Mouse (Mus musculus) CD4-positive, CD25-positive, alpha-beta regulatory T cell, adult 2 months (primary cell): ENCODE data around the gene Gps1.
A peak's percentile ranks its signal among the peaks of the same experiment; 100 is the strongest.
"Not testable (repeated sequence)": the region's sequence is repeated elsewhere in the genome, so short reads cannot be mapped to it uniquely, and the experiment has no call there.

ENCODE experiments used
- DNase-seq: peaks from one replicate; pipeline ENCODE4 v3.0.0-alpha.2; 2012; ENCODE audit warnings: low read depth, low spot score

The Gps1 gene

DNA sequence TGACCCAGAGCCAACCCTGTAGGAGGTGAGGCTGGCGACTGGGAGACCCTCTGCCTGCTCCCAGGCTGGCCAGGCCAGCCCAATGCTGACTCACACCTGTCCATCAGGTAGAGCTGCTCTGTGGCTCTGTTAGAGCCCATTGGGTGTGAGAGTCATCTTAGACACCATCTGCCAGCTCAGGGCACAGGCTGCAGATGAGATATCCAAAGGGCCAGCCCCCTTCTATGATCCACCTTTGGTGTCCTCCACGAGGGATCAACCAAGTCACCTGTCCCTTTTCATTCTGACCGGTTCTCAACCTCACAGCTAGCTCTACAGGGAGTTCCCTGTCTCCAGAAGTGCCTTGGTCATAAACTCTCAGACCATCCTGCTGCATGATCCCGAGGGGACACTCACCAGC is 38.2 kb downstream of the Gps1 start:
- DNase-seq, result peak; percentile 7

DNA sequence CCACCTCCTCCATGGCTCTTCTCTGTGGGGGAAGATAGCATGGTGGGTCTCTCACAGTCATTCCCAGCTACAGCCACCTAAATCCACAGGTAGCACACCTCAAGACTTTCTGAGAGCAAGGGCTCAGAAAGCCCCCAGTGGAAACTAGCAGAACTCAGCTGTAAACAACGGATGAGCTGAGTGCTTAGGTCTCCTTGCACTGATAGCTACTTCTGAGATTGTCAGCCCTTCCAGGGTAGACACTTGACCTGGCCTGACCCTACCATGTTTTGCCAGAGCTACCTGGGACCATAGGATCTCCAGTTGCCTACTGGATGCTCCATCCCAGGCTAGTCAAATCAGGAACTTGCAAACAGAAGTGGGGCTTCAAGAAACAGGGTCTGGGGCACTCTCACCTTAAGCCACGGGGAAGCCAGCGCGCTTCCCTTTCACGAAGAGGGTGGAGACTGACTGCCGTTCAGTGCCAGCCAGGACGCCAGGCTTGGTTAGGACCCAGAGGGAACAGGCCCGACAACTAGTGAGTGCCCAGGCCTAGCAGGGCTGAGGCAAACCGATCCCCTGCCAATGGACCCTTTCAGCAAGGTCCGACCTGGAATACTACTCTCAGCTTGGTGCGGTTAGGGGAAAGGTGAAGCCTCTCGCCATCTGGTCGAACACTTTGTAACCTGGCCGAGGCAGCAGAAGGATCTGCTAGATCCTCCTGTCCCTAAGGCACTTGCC is 38.9 kb downstream of the Gps1 start:
- peak; percentile 48 for DNase-seq

- no peak for DNase-seq
These were observed 39.5 kb downstream of the Gps1 start for GRCm38 (mm10) chr11:120823551-120823947.

DNA sequence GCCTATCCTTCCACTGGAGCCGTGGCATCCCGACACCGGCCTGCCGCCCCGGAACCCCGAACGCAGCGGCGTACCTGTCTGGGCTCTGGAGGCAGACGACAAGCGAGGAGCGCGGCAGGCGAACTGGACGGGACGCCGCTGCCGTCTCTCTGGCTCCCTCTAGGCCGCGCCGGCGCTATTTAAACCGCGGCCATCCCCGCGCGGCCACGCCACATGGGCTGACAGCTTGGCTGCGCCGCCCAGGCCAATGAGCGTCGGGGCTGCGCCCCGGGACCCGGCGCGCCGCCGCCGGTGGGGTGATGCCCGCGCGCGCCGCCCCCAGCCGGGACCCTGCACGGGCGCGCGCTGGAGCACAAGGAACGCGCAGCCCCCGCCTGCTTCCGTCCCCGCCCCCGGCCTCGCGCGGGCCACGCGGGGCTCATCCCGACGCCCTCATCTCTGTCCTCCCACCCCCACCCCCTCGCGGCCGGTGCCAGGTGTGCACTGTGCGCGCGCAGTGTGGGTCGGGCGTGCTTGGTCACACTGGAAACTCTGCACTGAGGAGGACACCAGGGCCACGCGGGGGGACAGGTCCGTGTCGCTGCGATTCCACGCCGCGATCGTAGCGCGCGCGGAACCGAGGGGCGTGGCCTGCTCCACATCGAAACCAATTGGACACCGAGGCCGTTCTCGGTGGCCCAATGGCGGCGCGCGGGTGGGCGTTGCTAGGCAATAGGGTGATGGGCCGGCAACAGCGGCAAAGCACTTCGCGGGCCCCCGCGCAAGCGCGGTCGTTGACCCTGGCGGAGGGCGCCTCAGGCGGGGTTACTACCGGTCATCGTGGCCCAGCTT is 40.1 kb downstream of the Gps1 start, which contains the start of gene Fasn:
TSS of gene Fasn (minus strand) at position 592 of the 831 bp plus-strand sequence.
- peak; percentile 97 for DNase-seq

GRCm38 (mm10) chr11:120824787-120825288 is 40.8 kb downstream of the Gps1 start:
- DNase-seq, result no peak

DNA sequence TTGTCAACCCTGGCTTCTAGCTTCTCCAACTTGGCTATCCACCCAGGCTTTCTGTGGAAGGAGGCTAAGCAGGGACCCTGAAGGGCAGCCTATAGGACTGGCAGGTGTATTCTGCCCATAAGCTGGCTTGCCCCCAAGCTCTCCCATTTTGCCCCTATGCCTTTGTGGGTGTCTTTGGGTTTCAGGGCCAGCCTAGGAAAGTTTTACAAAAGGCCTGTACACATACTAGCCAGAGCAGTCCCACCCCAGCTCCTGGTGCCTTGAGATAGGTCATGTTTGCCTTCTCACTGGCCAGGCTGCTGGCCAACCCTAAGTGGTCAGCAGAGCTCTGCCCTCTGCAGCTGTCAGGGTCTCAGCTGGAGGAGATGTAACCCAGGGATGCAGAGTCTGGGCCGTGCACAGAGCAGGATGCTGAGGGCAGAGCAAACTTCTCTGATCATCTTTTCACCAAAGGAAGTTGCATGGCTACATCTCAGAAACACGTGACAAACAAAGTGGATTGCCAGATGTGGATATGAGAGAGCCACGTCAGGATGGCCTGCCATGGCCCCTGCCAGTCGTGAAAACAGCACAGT is 41.3 kb downstream of the Gps1 start:
- DNase-seq, result peak; percentile 40

DNA sequence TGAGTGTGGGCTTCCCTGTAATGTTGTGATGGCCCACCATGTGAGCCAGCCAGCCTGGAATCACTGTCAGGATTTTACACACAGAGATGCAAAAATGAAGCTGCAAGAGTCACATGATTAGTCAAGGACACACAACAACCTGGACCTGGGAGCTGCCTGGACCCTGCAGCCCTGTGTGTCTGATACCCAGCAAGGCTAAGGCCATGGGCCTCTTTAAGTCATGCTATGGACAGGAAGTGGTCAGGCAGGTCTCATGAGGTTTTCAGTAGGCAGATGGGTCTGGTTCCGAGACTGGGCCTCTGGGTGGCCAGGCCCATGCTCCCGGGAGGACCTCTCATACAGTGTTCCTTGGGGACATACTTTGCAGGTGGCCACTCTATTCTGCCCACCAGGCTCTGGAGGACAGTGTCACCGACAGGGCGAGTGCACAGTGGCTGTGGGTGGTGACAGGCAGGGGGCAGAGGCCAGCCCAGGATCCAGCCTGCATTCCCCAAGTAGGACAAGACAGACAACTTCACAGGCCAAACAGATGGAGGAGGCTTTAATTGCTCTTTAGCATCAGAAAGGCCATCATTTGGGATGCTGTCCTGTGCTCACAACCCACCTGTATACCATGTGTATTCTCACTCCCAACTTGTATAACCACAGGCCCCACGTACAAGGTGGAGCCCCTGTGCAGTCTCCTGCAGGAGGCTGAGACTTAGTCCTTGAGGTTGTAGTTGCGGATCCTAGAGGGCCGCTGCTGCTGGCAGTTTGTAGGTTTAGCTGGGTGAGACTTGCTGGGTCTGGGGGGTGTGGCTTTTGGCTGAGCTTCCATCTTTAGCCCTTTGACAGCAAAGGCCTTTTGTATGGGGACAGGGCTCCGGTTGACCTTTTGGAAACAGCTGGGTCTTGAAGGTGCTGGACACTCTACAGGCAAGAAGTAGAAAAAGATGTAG is 42.2 kb downstream of the Gps1 start:
- DNase-seq, result no peak

- DNase-seq, result no peak
These were observed 44.3 kb downstream of the Gps1 start for GRCm38 (mm10) chr11:120828416-120828815.

DNA sequence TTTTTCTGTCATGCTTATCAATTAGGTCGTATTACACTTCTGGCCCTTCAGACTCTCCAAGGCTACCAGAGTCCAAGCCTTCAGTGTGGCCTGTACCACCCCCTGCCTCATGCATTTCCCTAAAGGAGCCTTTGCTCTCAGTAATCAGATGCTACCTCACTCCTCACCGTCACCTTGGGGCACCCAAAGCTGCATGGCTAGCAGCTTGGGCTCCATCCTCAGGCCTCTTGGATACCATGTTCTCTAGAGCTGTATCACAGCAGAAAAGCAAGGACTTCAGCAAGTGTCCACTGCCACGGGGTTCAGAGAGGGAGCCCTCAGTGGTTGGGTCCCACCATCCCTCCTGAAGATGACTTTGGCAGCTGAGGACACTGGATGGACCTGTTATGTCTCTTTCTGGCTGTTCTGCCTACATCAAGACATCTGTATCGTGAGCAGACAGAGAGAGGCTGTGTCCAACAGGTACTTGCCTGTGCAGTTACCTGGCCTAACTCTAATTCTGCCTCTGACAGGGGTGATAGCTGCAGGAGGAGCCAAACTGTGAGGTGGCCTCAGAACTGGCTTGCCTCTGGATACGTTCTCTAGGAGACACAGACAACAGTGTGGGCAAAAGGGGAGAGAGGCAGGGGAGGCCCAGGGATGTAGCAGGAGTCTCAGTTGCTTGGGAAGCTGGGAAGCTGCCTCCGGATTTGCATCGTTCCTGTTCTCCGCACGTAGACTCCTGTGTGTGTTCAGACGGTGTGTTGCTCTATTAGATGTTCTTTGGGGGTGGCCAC is 45.9 kb downstream of the Gps1 start:
- no peak for DNase-seq

GRCm38 (mm10) chr11:120830686-120831085 is 46.6 kb downstream of the Gps1 start:
- DNase-seq, result no peak

GRCm38 (mm10) chr11:120831659-120832440 is 47.8 kb downstream of the Gps1 start:
- no peak for DNase-seq

- DNase-seq, result not testable (repeated sequence)
These were observed 48.9 kb downstream of the Gps1 start for GRCm38 (mm10) chr11:120832962-120833361.

DNA sequence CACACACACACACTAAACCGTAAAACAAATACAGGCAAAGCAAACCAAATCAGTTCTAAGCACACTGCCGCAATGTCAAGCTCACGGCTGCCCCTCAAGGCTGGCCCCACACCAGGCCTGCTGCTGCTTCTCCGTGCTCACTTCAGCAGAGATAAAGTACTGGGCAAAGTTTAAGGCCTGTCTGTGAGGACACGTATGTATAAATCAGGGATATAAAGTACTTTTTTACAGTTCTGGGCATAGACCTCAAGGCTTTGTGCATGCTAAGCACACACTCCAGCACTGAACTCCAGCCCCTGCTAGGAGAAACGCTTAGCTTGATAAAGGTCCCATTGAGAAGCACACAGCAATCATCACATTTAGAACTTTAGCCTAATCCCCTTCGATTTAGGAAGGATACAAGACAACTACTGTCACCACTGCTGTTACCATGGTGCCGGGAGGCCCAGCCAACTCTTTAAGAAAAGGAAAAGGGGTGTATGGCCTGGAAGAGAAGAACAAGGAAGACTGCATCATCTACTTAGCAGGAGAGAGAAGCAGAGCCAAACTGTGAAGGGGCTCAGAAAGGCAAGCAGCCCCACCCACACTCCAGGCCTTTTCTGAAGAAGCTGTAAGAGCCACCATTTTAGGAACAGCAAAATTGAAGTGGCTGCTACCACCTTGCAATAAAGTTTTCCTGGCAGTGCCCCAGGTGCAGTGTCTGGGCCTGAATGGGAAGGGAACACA is 49.6 kb downstream of the Gps1 start:
- DNase-seq, result no peak
